Mouse (Mus musculus): ENCODE data around the gene Rab17.

Gene Rab17

DNA sequence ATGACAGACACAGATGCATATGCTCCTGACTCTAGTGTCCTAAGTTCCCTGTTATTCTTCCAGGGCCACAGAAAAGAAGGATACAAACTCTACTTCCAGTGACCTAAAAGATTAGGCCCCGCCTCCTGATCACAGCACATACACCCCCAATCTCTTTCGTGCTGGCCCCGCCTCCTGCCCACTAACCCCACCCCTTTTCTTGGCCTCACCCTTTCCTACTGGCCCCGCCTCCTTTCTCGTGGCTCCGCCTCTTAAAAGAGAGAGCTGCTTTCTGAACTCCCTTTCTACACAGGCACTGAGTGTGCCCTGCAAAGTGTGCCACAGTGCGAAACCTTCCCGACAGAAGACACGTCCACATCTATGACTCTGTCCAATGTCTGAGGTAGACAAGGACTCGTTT is 24.3 kb downstream of the Rab17 start:
- in situ Hi-C loops (cut with MboI; ENCODE audit: unreplicated experiment in 2 of 2): no loop called here

DNA sequence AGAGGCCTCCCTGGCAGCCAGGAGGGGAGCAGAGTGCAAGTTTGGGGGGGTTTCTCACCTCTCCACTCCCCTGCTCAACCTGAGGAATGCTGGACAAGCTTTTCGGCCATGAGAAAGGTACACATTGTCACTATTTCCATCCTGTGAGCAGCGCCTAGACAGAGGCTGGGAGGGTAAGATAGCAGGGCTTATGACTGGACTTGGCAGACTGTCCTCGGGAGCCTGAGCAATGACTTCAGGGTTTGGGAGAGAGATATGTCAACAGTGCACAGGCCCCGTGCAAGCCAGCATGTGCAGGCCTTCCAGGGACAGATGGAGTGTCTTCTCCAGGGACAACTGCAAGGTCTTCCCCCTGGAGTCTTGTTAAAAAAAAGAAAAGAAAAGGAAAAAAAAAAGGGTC is 29.5 kb downstream of the Rab17 start:
- in situ Hi-C loops (cut with MboI; ENCODE audit: unreplicated experiment in 2 of 2): no loop called here

DNA sequence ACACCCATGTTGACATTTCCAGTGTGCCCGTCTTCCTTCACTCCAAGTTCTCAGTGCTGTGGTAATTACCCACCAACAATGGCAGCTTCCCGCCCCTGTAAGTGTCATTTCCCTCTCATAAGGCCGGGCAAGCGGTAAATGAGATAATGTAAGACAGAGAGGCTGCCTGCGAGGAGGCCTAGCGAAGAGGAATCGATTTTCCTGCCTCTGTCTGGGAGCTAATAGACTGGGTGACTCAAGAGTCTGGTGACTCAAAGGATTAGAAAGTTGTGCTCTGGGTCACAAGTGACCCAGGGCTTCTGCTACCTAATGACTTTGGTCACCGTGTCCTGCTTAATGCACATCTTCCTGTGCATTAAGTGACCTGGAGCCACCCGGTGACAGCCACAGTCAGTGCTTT is 32.5 kb downstream of the Rab17 start:
- in situ Hi-C loops (cut with MboI; ENCODE audit: unreplicated experiment in 2 of 2): no loop called here

DNA sequence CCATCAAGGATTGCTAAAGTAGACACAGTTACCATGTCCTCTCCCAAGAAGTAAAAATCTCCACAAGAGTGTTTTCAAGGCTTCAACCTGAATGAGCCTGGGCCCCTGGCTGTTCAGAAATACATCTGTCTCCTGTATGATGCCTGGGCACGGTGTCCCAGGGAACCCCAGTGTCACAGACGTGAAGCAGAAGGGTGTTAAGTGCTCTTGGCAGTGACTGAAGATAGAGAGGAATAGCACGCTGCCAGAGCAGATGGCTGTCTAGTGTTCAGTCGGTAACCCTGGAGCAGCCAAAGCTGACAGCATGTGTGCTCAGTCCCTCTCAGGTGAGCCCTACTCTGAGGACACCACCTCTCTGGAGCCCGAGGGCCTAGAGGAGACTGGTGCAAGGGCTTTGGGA is 36.5 kb downstream of the Rab17 start:
- in situ Hi-C loops (cut with MboI; ENCODE audit: unreplicated experiment in 2 of 2): no loop called here

DNA sequence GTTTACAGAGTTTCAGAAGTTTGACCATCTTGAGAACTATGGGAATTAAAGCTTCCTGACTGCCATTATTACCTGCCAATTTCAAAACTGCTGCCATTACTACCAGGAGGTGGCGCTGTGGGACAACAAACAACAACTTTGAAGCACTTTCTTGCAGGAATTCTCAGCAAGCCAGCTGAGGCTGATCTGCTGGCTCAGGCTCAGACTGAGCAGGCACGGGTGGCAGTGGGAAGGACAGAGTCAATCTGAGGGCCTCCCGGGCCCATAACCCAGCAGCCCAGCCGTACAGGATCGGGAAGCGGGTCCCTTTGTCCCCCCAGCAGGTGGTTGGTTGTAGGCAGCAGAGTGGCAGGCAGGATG is 40.9 kb downstream of the Rab17 start:
- in situ Hi-C loops (cut with MboI; ENCODE audit: unreplicated experiment in 2 of 2): no loop called here

DNA sequence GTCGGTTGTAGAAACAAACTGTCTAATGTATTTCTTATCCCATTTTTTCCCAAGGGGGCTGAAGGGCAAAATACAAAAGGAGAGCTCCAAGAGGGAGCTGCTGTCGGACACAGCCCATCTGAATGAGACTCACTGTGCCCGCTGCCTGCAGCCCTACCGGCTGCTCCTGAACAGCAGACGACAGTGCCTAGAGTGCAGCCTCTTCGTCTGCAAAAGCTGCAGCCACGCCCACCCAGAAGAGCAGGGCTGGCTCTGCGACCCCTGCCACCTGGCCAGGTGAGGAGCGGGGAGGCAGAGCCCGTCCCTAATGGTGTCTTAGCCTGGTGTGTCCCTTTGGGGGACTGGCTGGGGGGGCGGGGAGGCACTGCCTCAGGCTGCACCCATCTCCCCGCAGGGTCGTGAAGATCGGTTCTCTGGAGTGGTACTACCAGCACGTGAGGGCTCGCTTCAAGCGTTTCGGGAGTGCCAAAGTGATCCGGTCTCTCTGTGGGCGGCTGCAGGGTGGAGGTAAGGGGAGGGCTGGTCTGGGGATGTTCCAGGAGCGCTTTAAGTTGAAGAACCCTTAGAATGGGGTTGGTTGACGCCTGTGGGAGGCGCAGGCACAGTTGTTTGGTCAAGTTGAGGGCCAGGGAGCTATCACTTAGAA is 41.4 kb downstream of the Rab17 start:
- in situ Hi-C loops (cut with MboI; ENCODE audit: unreplicated experiment in 2 of 2): no loop called here

DNA sequence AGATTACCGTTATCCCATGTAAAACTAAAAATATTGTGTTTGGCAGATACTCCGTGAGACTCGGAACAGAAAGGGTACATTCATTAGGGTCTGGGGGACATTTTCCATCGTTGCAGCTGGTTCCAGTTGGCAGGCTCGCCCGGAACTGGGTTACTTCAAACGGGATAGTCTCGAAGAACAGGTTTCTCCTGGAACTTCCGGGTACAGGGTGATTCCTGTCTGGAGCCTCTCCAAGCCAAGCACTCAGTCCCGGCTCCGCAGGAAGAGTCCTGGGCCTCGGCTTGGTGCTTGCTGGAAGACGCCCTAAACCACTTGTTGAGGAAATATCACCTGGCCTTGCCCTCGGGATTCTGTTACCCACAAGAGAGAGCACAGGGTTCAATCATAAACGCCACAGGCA is 42.2 kb downstream of the Rab17 start:
- in situ Hi-C loops (cut with MboI; ENCODE audit: unreplicated experiment in 2 of 2): no loop called here

DNA sequence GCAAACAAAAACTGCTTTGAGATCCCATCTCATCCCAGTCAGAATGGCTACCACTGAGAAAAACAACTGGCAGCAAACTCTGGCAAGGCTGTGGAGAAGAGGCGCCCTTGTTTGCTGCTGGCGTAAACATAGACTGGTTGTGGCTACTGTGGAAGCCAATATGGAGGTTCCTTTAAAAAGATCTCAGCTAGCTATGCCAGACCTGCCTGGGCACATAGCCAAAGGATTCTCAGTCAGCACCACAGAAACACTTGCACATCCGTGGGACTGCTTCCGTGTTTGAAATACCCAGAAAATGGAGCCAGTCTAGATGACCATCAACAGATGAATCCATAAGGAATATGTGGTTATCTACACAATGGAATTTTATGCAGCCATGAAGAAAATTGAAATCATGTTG is 43.4 kb downstream of the Rab17 start:
- in situ Hi-C loops (cut with MboI; ENCODE audit: unreplicated experiment in 2 of 2): no loop called here

DNA sequence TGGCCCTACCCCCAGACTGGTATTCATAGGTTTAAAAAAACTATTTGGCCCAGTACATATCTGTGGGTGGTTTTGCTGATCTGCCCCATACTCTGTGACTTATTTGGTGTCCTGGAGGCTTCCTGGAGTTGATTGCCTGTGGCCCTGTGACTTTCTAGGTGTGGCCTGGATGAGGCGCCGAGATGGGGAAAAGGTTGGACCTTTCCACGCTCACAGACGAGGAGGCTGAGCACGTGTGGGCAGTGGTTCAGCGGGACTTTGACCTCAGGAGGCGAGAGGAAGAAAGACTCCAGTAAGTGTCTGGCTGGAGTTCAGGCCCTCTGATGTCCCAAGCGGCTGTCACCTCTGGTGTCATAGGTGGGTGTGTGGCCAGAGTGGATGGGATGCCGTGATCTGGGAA is 47.8 kb downstream of the Rab17 start:
- in situ Hi-C loops (cut with MboI; ENCODE audit: unreplicated experiment in 2 of 2): no loop called here

DNA sequence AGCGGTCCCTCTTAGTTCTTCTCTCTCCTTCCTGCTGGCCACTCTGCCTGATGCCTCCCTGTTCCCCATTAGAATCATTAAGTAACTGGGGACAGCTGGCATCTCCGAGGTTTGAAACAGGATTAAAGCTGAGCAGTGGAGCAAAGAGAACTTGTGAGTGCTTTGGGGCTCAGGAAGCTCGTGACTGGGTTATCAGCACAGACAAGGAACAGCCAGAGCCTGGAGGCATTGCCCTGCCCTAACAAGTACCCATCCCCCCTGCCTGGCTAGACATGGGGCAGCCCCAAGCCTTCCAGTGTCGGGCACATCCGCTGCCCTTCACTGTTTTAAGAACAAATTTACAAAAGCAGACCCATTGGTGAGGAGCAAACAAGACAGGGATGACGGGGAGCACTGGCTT is 52.0 kb downstream of the Rab17 start:
- in situ Hi-C loops (cut with MboI; ENCODE audit: unreplicated experiment in 2 of 2): no loop called here

DNA sequence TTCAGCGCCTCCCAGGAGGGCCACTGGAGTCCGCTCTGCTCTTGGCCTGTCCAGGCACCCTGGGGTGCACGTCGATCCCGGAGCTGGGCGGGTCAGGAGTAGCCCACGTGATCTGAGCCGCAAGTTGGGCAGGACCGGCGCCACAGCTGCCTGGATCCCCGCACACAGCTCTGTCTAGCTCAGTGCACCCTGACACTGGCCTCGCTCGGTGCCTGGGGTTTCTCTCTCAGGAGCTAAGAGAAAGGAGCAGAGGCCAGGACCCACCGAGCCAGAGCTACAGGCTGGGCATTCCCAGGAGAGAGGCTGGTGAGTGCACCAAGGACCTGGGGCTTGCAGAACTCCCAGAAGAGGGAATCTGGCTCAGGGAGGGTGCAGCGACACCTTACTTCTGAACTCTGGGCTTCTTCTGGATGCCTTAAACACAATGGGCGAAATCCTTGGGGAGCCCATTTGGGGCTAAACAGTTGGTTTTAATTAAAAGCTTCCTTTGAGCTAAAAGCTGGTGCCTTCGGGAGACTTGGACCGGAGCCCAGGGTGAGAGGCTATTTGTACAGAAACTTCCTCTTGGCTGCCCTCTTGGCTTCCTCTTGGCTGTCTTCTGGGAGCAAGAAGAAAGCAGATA is 54.4 kb downstream of the Rab17 start, which contains the start of gene Mlph:
Gene Mlph (plus strand): TSS at position 138 of the 622 bp plus-strand sequence.
- in situ Hi-C loops (cut with MboI; ENCODE audit: unreplicated experiment in 2 of 2): no loop called here

DNA sequence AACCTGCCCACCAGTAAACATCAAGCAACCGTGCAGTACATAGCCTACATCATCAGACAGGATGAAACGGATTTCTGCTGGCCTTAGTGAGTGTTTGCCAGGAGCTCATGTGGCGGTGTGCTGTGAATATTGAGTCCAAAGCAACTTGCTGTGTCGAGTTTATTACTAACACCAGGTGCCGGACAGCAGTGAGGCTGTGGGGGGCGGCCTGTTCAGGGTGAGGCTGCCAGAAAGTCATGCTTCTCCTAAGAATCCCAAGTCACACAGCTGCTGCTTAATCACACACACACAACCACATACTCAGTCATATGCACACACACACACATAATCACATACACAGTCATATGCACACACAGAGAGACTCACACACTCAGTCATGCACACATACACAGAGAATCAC is 56.2 kb downstream of the Rab17 start:
- in situ Hi-C loops (cut with MboI; ENCODE audit: unreplicated experiment in 2 of 2): no loop called here

DNA sequence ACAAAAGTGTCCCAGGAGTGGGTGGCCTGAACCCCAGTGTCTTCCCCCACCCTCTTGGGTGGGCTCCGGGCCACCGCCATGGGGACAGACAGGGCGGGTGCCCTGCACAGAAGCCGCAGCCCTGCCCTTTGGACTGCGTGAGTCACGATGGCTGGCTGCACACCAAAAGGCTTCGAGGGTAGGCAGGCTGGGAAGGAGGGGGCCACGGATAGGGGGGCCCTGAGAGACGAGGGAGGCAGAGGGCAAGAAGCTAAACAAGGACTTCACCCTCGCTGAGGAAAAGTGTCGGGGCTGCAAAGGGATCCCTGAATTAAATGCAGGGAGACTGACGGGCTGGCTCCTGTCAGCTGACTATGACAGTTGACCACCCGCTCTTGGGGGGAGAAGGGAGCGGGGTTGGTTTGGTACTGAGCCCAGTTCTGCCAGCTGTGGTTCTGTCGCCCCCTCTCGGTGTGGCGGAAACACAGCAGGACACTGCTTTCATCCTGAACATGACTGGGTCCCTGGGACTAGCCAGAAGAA is 59.8 kb downstream of the Rab17 start:
- in situ Hi-C loops (cut with MboI; ENCODE audit: unreplicated experiment in 2 of 2): no loop called here

DNA sequence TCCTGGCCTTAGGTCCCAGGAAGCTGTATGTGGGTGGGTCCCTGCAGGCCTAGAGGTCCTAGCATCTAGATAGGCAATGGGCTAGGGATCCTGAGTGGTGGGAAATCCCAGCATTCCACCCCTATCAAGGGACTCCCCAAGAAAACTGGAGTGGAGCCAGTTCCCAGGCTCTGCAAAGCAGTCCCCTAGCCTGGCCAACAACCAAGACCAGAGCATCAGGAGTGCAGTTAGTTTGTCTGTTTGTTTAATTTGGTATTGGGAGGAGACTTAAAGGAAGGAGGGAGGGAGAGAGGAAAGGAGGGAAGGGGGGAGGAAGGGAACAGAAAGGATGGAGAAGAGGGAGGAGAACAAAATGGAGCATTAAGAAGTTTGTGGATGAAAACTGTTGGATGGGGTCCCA is 60.3 kb downstream of the Rab17 start:
- in situ Hi-C loops (cut with MboI; ENCODE audit: unreplicated experiment in 2 of 2): no loop called here
